Mouse (Mus musculus) hindbrain, embryonic 15.5 days (tissue): Measurements from ENCODE around the gene S1pr2. TPM values are rescaled to one million over a fixed set of nuclear protein-coding genes. Genes with fewer than 3 reads are reported as not detected.
A peak's percentile ranks its signal among the peaks of the same experiment; 100 is the strongest.

Experiments used
- ATAC-seq: fragments of 200-750 bp; cut with Nextera tagmentation; 2 replicates; pipeline ENCODE4 v1.8.0; 2017; ENCODE audit warnings: low read depth, moderate number of reproducible peaks, moderate TSS enrichment; ENCODE audit not compliant: low FRiP score
- H3K27ac ChIP-seq: fragments of 300-500 bp; sonication (generic); replicated peaks from 2 replicates; pipeline ENCODE4 v1.5.1; 2015; ENCODE audit warnings: mild to moderate bottlenecking, inconsistent platforms
- H3K27me3 ChIP-seq: fragments of 300-500 bp; sonication (generic); 2 replicates; pipeline ENCODE4 v1.6.1; 2015; ENCODE audit warnings: control low read depth, inconsistent platforms
- H3K36me3 ChIP-seq: fragments of 300-500 bp; sonication (generic); 2 replicates; pipeline ENCODE4 v1.6.1; 2015; ENCODE audit warnings: control low read depth, inconsistent platforms
- H3K4me1 ChIP-seq: fragments of 300-500 bp; sonication (generic); replicated peaks from 2 replicates; pipeline ENCODE4 v1.6.1; 2015; ENCODE audit warnings: control low read depth, inconsistent platforms
- H3K4me2 ChIP-seq: fragments of 300-500 bp; sonication (generic); 2 replicates; pipeline ENCODE4 v1.6.1; 2015; ENCODE audit warnings: moderate library complexity, mild to moderate bottlenecking, inconsistent platforms
- H3K4me3 ChIP-seq: fragments of 300-500 bp; sonication (generic); 2 replicates; pipeline ENCODE4 v1.5.1; 2015; ENCODE audit warnings: mild to moderate bottlenecking, inconsistent platforms
- H3K9ac ChIP-seq: fragments of 300-500 bp; sonication (generic); 2 replicates; pipeline ENCODE4 v1.6.1; 2015; ENCODE audit warnings: inconsistent platforms
- H3K9me3 ChIP-seq: fragments of 300-500 bp; sonication (generic); 2 replicates; pipeline ENCODE4 v1.6.1; 2016; ENCODE audit warnings: control low read depth, inconsistent platforms
- WGBS: fragments of 180-500 bp; shearing (Covaris S2); methylation state at CpG from one replicate; pipeline ENCODE4 v1.1.7; 2015; 5-methylcytosine and 5-hydroxymethylcytosine counted together
- polyA plus RNA-seq: library from polyadenylated mRNA; unstranded; fragments of >200 nt; fragmentation: Nextera tagmentation; extraction: Ambion mirVana; gene quantifications from 2 replicates; pipeline ENCODE4 v1.2.1, GENCODE M21; 2015

S1pr2 gene
- polyA plus RNA-seq, 1 experiment from 2014 or later: 8.5 TPM

GRCm38 (mm10) chr9:20995069-20995468 lies 18.5 kb upstream of the S1pr2 start:
- 69% methylated on average over 3 of the region's 3 CpGs for WGBS
- no peak for ATAC-seq

GRCm38 (mm10) chr9:20993165-20993898 lies 16.8 kb upstream of the S1pr2 start:
- Histone ChIP-seq H3K4me2 (no peak overlapping the region), H3K27ac (no peak overlapping the region), H3K4me1 (peaks cover 3% of the 10 kb centered on the region; the same call in 1 of the 2 replicates), H3K4me3 (no peak overlapping the region), H3K9ac (no peak overlapping the region), H3K27me3 (no peaks in the 10 kb centered on the region), H3K36me3 (no peaks in the 10 kb centered on the region), H3K9me3 (no peaks in the 10 kb centered on the region)
- ATAC-seq: no peak
- WGBS: 60% methylated on average over 5 of the region's 5 CpGs

More at GRCm38 (mm10) chr9:20995069-20995468, 18.5 kb upstream of the S1pr2 start:
- H3K9ac ChIP-seq: no peak overlapping the region
- no peaks in the 10 kb centered on the region for H3K27me3 ChIP-seq
- no peak overlapping the region for H3K27ac ChIP-seq
- H3K4me1 ChIP-seq: peaks cover 3% of the 10 kb centered on the region; the same call in 1 of the 2 replicates
- no peak overlapping the region for H3K4me2 ChIP-seq
- H3K36me3 ChIP-seq: no peaks in the 10 kb centered on the region
- H3K4me3 ChIP-seq: no peak overlapping the region
- H3K9me3 ChIP-seq: no peaks in the 10 kb centered on the region

- Histone ChIP-seq H3K4me1 (peaks cover 3% of the 10 kb centered on the region; the same call in 1 of the 2 replicates), H3K4me2 (no peak overlapping the region), H3K9me3 (no peaks in the 10 kb centered on the region), H3K27me3 (no peaks in the 10 kb centered on the region), H3K9ac (no peak overlapping the region), H3K4me3 (no peak overlapping the region), H3K36me3 (no peaks in the 10 kb centered on the region), H3K27ac (no peak overlapping the region)
- 89% methylated on average over 4 of the region's 4 CpGs for WGBS
- ATAC-seq: no peak
Observed at GRCm38 (mm10) chr9:20991587-20991986, 15.0 kb upstream of the S1pr2 start.

- H3K4me1 ChIP-seq: peaks cover 3% of the 10 kb centered on the region; the same call in 1 of the 2 replicates
- no peaks in the 10 kb centered on the region for H3K9me3 ChIP-seq
- H3K27me3 ChIP-seq: no peaks in the 10 kb centered on the region
- no peak overlapping the region for H3K9ac ChIP-seq
- H3K4me3 ChIP-seq: no peak overlapping the region; the same call in 1 of the 2 replicates
- no peak for ATAC-seq
- H3K4me2 ChIP-seq: peak overlapping the region; percentile 35
- 2% methylated on average over 10 of the region's 10 CpGs for WGBS
- no peak overlapping the region for H3K27ac ChIP-seq
- no peaks in the 10 kb centered on the region for H3K36me3 ChIP-seq
Observed at GRCm38 (mm10) chr9:20990861-20991260, 14.3 kb upstream of the S1pr2 start.

GRCm38 (mm10) chr9:20987953-20988352 lies 11.4 kb upstream of the S1pr2 start:
- ATAC-seq: no peak
- WGBS: 24% methylated on average over 7 of the region's 7 CpGs
- Histone ChIP-seq H3K27me3 (no peaks in the 10 kb centered on the region), H3K9me3 (no peaks in the 10 kb centered on the region), H3K4me1 (peaks cover 3% of the 10 kb centered on the region; the same call in 1 of the 2 replicates), H3K9ac (no peak overlapping the region), H3K4me3 (no peak overlapping the region), H3K27ac (no peak overlapping the region), H3K36me3 (no peaks in the 10 kb centered on the region), H3K4me2 (no peak overlapping the region)

GRCm38 (mm10) chr9:20986952-20987686 lies 10.5 kb upstream of the S1pr2 start:
- no peak overlapping the region for H3K4me2 ChIP-seq

GRCm38 (mm10) chr9:20983169-20983568 lies 6.6 kb upstream of the S1pr2 start:
- Histone ChIP-seq H3K27me3 (no peaks in the 10 kb centered on the region), H3K36me3 (no peaks in the 10 kb centered on the region), H3K27ac (no peak overlapping the region), H3K4me2 (no peak overlapping the region), H3K4me1 (no peaks in the 10 kb centered on the region), H3K4me3 (no peak overlapping the region), H3K9me3 (no peaks in the 10 kb centered on the region), H3K9ac (no peak overlapping the region)
- ATAC-seq: no peak
- WGBS: 70% methylated on average over 5 of the region's 5 CpGs

More at GRCm38 (mm10) chr9:20986952-20987686, 10.5 kb upstream of the S1pr2 start:
- no peak for ATAC-seq
- no peaks in the 10 kb centered on the region for H3K27me3 ChIP-seq
- no peak overlapping the region for H3K9ac ChIP-seq
- no peaks in the 10 kb centered on the region for H3K9me3 ChIP-seq
- H3K27ac ChIP-seq: no peak overlapping the region
- no peaks in the 10 kb centered on the region for H3K36me3 ChIP-seq
- 61% methylated on average over 15 of the region's 15 CpGs for WGBS
- no peak overlapping the region for H3K4me3 ChIP-seq
- H3K4me1 ChIP-seq: peaks cover 3% of the 10 kb centered on the region; the same call in 1 of the 2 replicates

GRCm38 (mm10) chr9:20982171-20982570 lies 5.6 kb upstream of the S1pr2 start:
- H3K4me1 ChIP-seq: no peaks in the 10 kb centered on the region
- no peaks in the 10 kb centered on the region for H3K36me3 ChIP-seq
- no peak for ATAC-seq
- no peaks in the 10 kb centered on the region for H3K27me3 ChIP-seq
- 74% methylated on average over 3 of the region's 3 CpGs for WGBS
- no peaks in the 10 kb centered on the region for H3K9me3 ChIP-seq
- no peak overlapping the region for H3K27ac ChIP-seq
- H3K4me3 ChIP-seq: no peak overlapping the region
- no peak overlapping the region for H3K4me2 ChIP-seq
- no peak overlapping the region for H3K9ac ChIP-seq

- Histone ChIP-seq H3K4me2 (no peak overlapping the region), H3K9ac (no peak overlapping the region), H3K36me3 (no peaks in the 10 kb centered on the region), H3K4me3 (no peak overlapping the region), H3K4me1 (peaks cover 13% of the 10 kb centered on the region), H3K27ac (no peak overlapping the region), H3K27me3 (no peaks in the 10 kb centered on the region), H3K9me3 (no peaks in the 10 kb centered on the region)
- WGBS: 88% methylated on average over 7 of the region's 7 CpGs
- ATAC-seq: no peak
Observed at GRCm38 (mm10) chr9:20979769-20980168, 3.2 kb upstream of the S1pr2 start.

GRCm38 (mm10) chr9:20979181-20979580 lies 2.6 kb upstream of the S1pr2 start:
- no peak overlapping the region for H3K9ac ChIP-seq
- WGBS: 67% methylated on average over 5 of the region's 5 CpGs

GRCm38 (mm10) chr9:20978409-20979095 lies 2.0 kb upstream of the S1pr2 start:
- Histone ChIP-seq H3K27ac (no peak overlapping the region), H3K4me3 (no peak overlapping the region), H3K4me1 (peaks cover 21% of the 10 kb centered on the region), H3K36me3 (no peaks in the 10 kb centered on the region), H3K27me3 (no peaks in the 10 kb centered on the region), H3K9me3 (no peaks in the 10 kb centered on the region), H3K4me2 (no peak overlapping the region), H3K9ac (no peak overlapping the region)
- ATAC-seq: no peak
- 59% methylated on average over 10 of the region's 10 CpGs for WGBS

More at GRCm38 (mm10) chr9:20979181-20979580, 2.6 kb upstream of the S1pr2 start:
- Histone ChIP-seq H3K4me3 (no peak overlapping the region), H3K27ac (no peak overlapping the region), H3K36me3 (no peaks in the 10 kb centered on the region), H3K9me3 (no peaks in the 10 kb centered on the region), H3K4me1 (peaks cover 17% of the 10 kb centered on the region), H3K4me2 (no peak overlapping the region), H3K27me3 (no peaks in the 10 kb centered on the region)
- no peak for ATAC-seq
